Mouse (Mus musculus): ENCODE data around the gene Nav2. TPM values are rescaled to one million over a fixed set of nuclear protein-coding genes. Genes with fewer than 3 reads are reported as not detected.

The Nav2 gene
- polyA plus RNA-seq, 1 experiment from 2014 or later, result 28.1 TPM

DNA sequence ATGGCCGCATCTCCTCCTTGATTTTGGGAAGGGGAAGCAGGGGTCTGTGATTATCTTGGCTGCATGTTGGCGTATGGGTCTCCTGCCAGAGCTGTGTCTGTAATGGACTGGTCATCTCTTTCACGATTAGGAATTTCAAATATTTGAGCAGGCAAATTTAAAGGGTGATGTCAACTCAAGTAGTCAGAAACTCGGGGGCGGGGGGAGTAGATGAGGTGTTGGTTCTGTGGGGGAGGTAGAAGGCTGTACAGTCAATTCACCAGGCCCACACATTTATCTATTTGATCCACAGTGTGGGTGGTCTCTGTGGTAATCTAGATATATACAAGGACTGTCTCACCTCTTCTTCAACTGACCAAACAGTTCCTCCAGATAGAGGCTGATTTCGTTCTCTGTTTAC is 566.8 kb downstream of the Nav2 start:
- H3K36me3 ChIP-seq, result no peaks in the 10 kb centered on the region
- H3K9me3 ChIP-seq (replicated peaks), result no peaks in the 10 kb centered on the region
- WGBS, result 44% methylated on average over 6 of the region's 6 CpGs
- no peak overlapping the region for H3K4me2 ChIP-seq
- H3K27me3 ChIP-seq (replicated peaks), result no peaks in the 10 kb centered on the region
- no peak for ATAC-seq (ENCODE audit: insufficient number of reproducible peaks, low FRiP score)
- H3K4me3 ChIP-seq, result no peak overlapping the region
- peaks cover 56% of the 10 kb centered on the region for H3K4me1 ChIP-seq (replicated peaks)
- H3K9ac ChIP-seq, result no peak overlapping the region
- H3K27ac ChIP-seq (ENCODE audit: poor library complexity, severe bottlenecking), result no peak overlapping the region

DNA sequence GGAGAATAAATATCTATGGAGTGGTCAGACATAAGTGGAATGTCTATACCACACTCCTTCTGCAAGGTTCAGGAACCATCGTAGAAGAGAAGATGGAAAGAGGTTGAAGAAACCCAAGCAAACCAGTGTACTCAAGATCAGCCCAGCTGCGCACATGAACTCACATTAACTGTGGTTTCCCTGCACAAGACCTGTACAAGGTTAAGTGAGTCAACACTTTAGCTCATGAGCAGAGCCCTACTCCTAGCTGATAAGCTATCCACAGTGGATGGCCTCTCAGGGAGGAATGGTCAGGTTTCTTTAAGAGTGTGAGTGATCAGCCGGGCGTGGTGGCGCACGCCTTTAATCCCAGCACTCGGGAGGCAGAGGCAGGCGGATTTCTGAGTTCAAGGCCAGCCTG is 567.6 kb downstream of the Nav2 start:
- Histone ChIP-seq H3K27me3 (replicated peaks) (no peaks in the 10 kb centered on the region), H3K36me3 (no peaks in the 10 kb centered on the region), H3K9ac (no peak overlapping the region), H3K27ac (ENCODE audit: poor library complexity, severe bottlenecking) (no peak overlapping the region), H3K4me1 (replicated peaks) (peaks cover 49% of the 10 kb centered on the region), H3K9me3 (replicated peaks) (no peaks in the 10 kb centered on the region), H3K4me3 (no peak overlapping the region), H3K4me2 (no peak overlapping the region)
- WGBS, result 82% methylated on average over 8 of the region's 8 CpGs
- ATAC-seq (ENCODE audit: insufficient number of reproducible peaks, low FRiP score), result no peak

DNA sequence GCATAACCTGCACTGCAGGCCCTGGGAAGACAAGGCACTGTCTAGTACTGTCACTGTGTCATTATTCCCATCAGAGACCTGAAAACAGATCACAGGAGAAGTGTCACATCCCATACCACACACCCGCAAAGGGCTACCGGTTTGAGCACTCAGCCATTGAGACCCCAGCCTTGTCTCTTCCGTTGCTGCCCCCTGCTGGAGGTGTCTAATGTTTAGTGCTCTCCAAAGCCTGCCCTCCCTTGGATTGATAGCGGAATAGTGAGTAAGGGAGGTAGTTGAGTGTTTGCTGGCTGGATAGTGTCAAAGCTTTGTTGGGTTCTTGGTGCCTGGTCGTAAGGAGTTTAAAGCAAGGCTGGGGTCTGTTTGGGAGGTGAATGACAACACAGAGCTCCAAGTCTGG is 568.1 kb downstream of the Nav2 start:
- no peak for ATAC-seq (ENCODE audit: insufficient number of reproducible peaks, low FRiP score)
- 47% methylated on average over 5 of the region's 5 CpGs for WGBS
- no peaks in the 10 kb centered on the region for H3K36me3 ChIP-seq
- peaks cover 45% of the 10 kb centered on the region for H3K4me1 ChIP-seq (replicated peaks)
- no peak overlapping the region for H3K4me2 ChIP-seq
- no peaks in the 10 kb centered on the region for H3K27me3 ChIP-seq (replicated peaks)
- H3K9ac ChIP-seq, result no peak overlapping the region
- H3K9me3 ChIP-seq (replicated peaks), result no peaks in the 10 kb centered on the region
- peak overlapping the region; percentile 4; the same call in 1 of the 2 replicates for H3K27ac ChIP-seq (ENCODE audit: poor library complexity, severe bottlenecking)
- H3K4me3 ChIP-seq, result no peak overlapping the region

DNA sequence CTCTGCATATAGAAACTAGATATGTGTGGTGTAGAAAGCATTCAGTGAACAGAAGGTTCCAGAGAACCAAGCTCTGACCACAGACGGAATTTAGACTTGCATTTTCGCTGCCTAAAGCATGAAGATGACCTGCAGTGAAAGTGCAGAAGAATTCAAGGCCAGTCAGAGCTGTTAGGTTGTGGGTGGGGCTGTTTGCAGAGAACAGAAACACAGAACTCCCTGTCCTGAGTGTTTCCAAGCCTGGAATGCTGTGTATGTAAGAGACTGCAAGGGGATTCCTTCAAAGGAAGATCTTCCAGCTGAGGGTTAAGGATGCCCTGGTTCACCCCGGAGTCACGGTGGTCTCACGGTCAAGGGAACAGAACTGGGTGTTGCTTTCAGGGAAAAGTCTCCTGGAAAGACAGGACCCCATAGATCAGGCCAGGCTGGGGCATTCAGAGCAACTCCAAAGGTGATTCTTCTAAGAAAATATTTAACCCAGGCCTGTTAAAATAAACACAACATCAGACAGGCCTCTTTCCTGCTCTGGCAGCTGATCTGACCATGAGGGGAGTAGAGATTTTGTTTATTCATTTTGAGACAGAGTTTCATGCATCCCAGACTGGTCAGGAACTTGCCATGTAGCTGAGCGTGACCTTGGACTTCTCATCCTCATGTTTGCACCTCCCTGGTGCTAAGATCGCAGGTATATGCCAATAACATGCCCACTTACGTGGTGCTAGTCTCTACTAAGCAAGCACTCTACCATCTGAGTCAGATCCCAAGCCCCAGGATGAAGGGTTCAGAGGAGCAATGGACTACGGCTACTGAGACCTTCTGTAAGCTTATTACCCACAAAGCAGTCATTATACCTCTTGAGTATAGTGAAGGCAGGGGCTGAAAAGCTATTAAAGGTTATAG is 568.8 kb downstream of the Nav2 start:
- Histone ChIP-seq H3K9ac (no peak overlapping the region), H3K4me3 (no peak overlapping the region), H3K36me3 (no peaks in the 10 kb centered on the region), H3K4me1 (replicated peaks) (peaks cover 45% of the 10 kb centered on the region), H3K27me3 (replicated peaks) (no peaks in the 10 kb centered on the region), H3K27ac (ENCODE audit: poor library complexity, severe bottlenecking) (peak overlapping the region; percentile 4; the same call in 1 of the 2 replicates), H3K9me3 (replicated peaks) (no peaks in the 10 kb centered on the region), H3K4me2 (no peak overlapping the region)
- WGBS, result 64% methylated on average over 9 of the region's 9 CpGs
- ATAC-seq (ENCODE audit: insufficient number of reproducible peaks, low FRiP score), result no peak

DNA sequence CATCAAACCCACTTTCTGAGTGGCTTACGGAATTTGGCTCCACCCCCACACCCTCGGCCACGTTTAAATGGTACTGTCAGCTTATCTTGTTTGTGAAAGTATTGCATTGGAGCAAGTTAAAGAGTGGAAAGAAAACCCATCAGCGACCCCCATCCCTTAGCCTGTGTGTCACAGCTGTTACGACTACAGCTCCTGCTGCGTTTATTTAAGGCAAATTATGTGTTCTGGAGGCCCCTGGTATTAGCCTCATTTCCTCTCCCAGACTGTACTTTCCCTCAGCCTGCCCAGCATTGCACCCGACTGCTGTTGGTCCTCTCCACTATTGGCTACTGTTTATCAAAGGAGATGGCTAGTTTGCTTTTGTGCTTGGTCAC is 569.4 kb downstream of the Nav2 start:
- Histone ChIP-seq H3K4me3 (no peak overlapping the region), H3K9me3 (replicated peaks) (no peaks in the 10 kb centered on the region), H3K9ac (no peak overlapping the region), H3K4me1 (replicated peaks) (peaks cover 45% of the 10 kb centered on the region), H3K4me2 (no peak overlapping the region), H3K36me3 (no peaks in the 10 kb centered on the region), H3K27ac (ENCODE audit: poor library complexity, severe bottlenecking) (peak overlapping the region; percentile 4), H3K27me3 (replicated peaks) (no peaks in the 10 kb centered on the region)
- ATAC-seq (ENCODE audit: insufficient number of reproducible peaks, low FRiP score), result no peak
- WGBS, result 26% methylated on average over 7 of the region's 7 CpGs

DNA sequence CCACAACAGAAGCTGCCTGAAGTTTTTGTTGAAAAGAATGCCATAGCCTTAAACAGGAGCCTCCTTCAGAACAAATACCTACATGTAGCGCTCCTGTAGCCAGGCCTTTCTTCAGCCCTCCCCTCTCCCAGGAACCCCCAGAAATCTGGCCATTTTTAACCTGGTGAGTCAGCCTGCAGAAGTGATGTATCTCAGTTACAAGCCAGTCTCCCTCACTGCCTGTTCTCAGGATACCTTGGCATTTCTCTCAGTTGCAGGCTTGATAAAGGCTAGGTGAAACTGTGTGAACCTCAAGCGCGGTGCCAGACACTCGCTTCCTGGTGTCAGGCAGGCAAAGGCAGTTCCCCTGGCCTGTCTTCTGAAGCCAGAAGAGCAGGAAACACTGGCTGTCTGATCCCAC is 570.4 kb downstream of the Nav2 start:
- H3K4me3 ChIP-seq, result no peak overlapping the region
- H3K9ac ChIP-seq, result 0 out of 2 replicates have a peak overlapping the region, but pooled peaks have one; percentile 22
- 37% methylated on average over 4 of the region's 4 CpGs for WGBS
- H3K27ac ChIP-seq (ENCODE audit: poor library complexity, severe bottlenecking), result peak overlapping the region; percentile 56
- H3K4me2 ChIP-seq, result no peak overlapping the region
- H3K27me3 ChIP-seq (replicated peaks), result no peaks in the 10 kb centered on the region
- ATAC-seq (ENCODE audit: insufficient number of reproducible peaks, low FRiP score), result no peak
- H3K36me3 ChIP-seq, result no peaks in the 10 kb centered on the region
- H3K9me3 ChIP-seq (replicated peaks), result no peaks in the 10 kb centered on the region
- peaks cover 47% of the 10 kb centered on the region for H3K4me1 ChIP-seq (replicated peaks)

DNA sequence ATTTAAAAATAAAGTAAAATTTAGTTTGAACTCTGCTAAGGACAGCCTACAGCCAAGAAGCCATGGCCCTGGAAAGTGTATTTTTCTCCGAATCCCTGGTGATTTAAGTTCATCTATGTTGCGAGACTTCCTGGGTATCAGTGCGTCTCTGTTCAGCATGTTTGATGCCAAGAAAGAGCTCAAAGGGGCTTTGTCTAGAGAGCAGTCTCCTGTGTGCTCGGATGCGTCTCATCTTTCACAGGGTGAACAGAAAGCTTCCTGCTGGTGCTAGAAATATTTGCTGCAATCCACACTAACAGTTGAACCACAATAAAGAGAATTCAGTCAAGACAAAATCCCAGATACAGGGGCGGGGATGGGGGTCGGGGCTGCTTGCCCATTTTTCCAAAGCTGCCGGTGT is 572.4 kb downstream of the Nav2 start:
- no peak for ATAC-seq (ENCODE audit: insufficient number of reproducible peaks, low FRiP score)
- 71% methylated on average over 8 of the region's 8 CpGs for WGBS

DNA sequence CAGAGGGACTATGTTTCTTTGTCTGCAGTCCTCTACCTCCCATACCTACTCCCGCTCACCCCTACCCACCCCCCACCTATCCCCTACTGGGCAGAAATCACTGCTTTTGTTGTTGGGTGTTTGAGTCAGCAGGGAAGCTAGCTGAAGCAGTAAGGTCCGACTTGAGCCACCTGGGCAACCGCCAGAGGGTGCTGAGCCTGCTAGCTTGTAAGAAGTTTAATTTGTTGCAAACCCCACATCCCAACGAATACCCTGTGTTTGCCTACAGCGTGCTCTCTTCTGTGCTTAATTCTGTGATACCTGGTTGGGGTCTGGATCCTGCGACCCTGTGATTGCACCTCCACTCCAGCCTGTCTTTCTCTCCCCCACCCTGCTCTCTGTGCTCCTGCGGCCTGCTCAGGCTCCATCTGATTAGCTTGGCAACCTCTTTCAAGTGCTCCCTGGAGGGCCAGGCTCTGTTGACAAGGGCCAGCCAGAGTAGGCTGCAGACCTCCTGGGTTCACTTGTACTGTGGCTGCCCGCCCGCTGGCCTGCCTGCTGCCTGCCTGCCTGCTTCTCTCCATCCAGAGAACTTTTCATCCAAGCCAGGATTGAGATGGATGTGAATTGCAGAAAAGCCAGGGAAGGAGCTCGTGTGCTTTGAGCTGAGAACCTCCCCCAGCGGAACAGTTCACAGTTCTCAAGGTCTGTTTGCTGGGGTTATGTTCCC is 575.7 kb downstream of the Nav2 start:
- no peaks in the 10 kb centered on the region for H3K27me3 ChIP-seq (replicated peaks)
- H3K4me2 ChIP-seq, result peak overlapping the region; percentile 26
- H3K36me3 ChIP-seq, result no peaks in the 10 kb centered on the region
- no peaks in the 10 kb centered on the region for H3K9me3 ChIP-seq (replicated peaks)
- H3K4me1 ChIP-seq (replicated peaks), result peaks cover 47% of the 10 kb centered on the region
- peak overlapping the region; percentile 6; the same call in 1 of the 2 replicates for H3K4me3 ChIP-seq
- ATAC-seq (ENCODE audit: insufficient number of reproducible peaks, low FRiP score), result peak; percentile 10; the same call in 1 of the 2 replicates
- 22% methylated on average over 11 of the region's 11 CpGs for WGBS
- peak overlapping the region; percentile 50 for H3K27ac ChIP-seq (ENCODE audit: poor library complexity, severe bottlenecking)
- H3K9ac ChIP-seq, result peak overlapping the region; percentile 30; the same call in 1 of the 2 replicates

More for the DNA sequence above, 572.4 kb downstream of the Nav2 start:
- H3K9me3 ChIP-seq (replicated peaks), result no peaks in the 10 kb centered on the region
- no peaks in the 10 kb centered on the region for H3K27me3 ChIP-seq (replicated peaks)
- H3K9ac ChIP-seq, result no peak overlapping the region
- no peak overlapping the region for H3K27ac ChIP-seq (ENCODE audit: poor library complexity, severe bottlenecking)
- no peak overlapping the region for H3K4me2 ChIP-seq
- no peak overlapping the region for H3K4me3 ChIP-seq
- H3K4me1 ChIP-seq (replicated peaks), result peaks cover 55% of the 10 kb centered on the region
- H3K36me3 ChIP-seq, result no peaks in the 10 kb centered on the region

DNA sequence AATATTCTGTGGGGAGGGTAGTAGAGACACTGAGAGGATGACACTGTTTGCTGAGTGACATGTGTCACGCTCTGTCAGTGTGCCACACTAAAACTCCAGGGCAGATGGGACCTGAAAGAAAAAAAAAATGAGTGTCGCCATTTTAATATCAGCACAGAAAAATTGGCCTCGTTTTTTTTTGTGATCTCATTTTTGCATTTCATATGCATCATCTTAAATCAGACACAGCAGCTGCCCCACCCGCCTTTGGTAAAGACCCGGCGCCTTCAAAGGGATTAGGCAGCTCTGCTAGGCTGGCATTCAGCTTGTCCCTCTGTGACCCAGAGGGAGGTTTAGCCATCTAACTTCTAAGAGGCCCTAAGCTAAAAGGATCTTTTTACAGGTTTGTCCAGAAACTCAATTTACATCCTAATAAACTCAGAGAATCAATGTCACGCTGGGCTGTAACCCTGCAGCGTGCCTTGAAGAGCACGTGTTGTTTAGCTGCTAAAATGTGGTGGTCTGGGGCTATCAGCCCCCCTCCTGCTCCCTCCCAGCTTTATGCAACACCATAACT is 576.9 kb downstream of the Nav2 start:
- Histone ChIP-seq H3K4me1 (replicated peaks) (peaks cover 41% of the 10 kb centered on the region), H3K4me3 (no peak overlapping the region), H3K4me2 (peak overlapping the region; percentile 12), H3K9me3 (replicated peaks) (no peaks in the 10 kb centered on the region), H3K27me3 (replicated peaks) (no peaks in the 10 kb centered on the region), H3K27ac (ENCODE audit: poor library complexity, severe bottlenecking) (no peak overlapping the region), H3K36me3 (no peaks in the 10 kb centered on the region), H3K9ac (no peak overlapping the region)
- 34% methylated on average over 9 of the region's 9 CpGs for WGBS
- ATAC-seq (ENCODE audit: insufficient number of reproducible peaks, low FRiP score), result no peak

DNA sequence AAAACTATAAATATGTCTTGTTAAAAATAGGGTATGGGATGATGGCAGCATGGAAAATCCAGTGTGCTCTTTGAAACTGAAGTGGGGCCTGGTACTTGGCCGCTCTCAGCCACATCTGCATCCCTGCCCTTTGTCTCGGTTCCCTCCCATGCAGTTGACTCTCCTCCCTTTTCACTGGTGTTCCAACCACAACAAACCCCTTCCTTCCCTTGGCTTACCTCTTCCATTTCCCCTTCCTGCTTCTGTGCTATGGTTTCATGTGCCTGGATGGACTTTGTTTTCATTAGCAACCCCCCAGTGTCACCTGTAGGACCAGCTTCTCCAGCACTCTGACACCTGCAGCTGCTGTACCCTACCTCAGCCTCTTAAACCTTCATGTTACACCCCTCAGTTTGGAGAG is 578.8 kb downstream of the Nav2 start:
- no peak for ATAC-seq (ENCODE audit: insufficient number of reproducible peaks, low FRiP score)
- Histone ChIP-seq H3K4me1 (replicated peaks) (peaks cover 41% of the 10 kb centered on the region), H3K9ac (no peak overlapping the region), H3K4me3 (no peak overlapping the region), H3K36me3 (peaks cover 13% of the 10 kb centered on the region), H3K4me2 (no peak overlapping the region), H3K9me3 (replicated peaks) (no peaks in the 10 kb centered on the region), H3K27ac (ENCODE audit: poor library complexity, severe bottlenecking) (no peak overlapping the region), H3K27me3 (replicated peaks) (no peaks in the 10 kb centered on the region)
- 65% methylated on average over 2 of the region's 2 CpGs for WGBS

DNA sequence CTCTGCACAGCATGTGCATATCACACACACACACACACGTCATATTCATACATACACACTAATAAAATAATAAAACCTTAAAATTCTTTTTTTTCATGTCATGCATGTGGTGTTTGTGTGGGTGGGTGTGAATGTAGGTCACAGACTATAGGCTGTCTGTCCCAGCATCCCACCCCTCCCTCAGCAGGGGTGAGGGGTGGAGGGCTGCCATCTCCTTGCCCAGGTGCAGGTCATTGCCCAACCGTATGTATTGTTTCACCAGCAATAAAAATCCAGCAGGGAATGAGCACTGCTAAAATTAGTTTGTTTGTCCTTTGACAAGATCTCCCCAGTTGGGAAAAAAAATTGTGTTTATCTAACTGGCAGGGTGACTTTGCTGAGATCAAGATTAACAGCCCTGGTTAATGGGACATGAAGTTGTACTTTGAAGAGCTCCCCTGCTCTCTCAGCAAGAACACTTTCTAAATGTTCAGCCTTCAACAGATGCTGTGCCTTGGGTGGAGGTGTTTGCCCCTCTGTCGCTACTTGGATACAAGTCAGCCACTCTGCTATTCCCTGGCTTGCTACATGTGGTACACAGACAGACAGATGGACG is 580.1 kb downstream of the Nav2 start:
- Histone ChIP-seq H3K36me3 (peaks cover 21% of the 10 kb centered on the region), H3K4me2 (no peak overlapping the region), H3K27me3 (replicated peaks) (no peaks in the 10 kb centered on the region), H3K9ac (no peak overlapping the region), H3K9me3 (replicated peaks) (peaks cover 5% of the 10 kb centered on the region; the same call in 1 of the 2 replicates), H3K27ac (ENCODE audit: poor library complexity, severe bottlenecking) (no peak overlapping the region), H3K4me3 (no peak overlapping the region), H3K4me1 (replicated peaks) (peaks cover 41% of the 10 kb centered on the region)
- 65% methylated on average over 4 of the region's 4 CpGs for WGBS
- ATAC-seq (ENCODE audit: insufficient number of reproducible peaks, low FRiP score), result no peak
